Mouse (Mus musculus): ENCODE results near the gene Mapkbp1. TPM values are rescaled to one million over a fixed set of nuclear protein-coding genes. Genes with fewer than 3 reads are reported as not detected.

Mapkbp1 gene
- polyA plus RNA-seq, 1 experiment from 2014 or later, result 3.6 TPM

DNA sequence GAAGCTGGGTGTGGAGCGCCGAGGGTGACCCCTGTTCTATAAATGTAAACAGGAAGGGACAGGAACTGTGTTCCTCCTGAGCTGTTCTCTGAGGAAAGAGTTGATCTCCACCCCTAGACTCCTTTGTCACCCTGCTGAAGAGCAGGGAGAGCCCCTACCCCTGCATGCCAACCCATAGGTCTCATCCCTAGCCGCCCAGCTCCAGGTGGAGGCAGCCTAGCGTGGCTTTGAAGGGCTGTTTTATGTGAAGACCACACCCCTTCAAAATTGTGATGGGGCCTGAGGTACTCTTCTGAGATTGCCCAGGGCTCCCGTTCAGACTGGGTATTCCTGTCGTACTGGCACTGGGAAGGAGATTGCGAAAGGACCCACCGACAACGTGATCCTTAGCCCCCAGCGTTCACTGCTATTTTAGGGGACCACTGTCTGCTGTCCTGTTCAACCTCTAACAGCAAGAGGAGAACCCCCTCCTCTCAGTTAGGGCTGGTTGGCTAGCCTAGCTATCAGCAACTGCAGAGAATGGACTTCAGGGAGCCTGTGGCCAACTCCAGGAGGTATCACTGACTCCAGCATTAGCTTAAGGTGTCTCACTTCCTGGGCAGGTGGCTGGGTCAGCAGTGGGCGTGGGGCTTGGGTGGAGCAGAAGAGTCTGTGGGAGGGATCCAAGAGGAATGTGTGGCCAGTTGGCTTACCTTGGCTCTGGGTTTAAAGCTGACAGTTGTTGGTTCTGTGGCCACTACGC is 60.4 kb downstream of the Mapkbp1 start, which contains the start of gene Pla2g4b:
Pla2g4b (plus strand) TSS at position 692 of the 742 bp plus-strand sequence.
- Histone ChIP-seq H3K27me3 (replicated peaks; ENCODE audit: control insufficient read depth, insufficient read depth, low read length) (no peaks in the 10 kb centered on the region), H3K9ac (ENCODE audit: low read length) (no peak within 1 kb of the TSS), H3K4me3 (ENCODE audit: low read depth, low read length) (no peak within 1 kb of the TSS), H3K4me1 (replicated peaks; ENCODE audit: control insufficient read depth, insufficient read depth, low read length) (peaks cover 7% of the 10 kb centered on the region), H3K4me2 (ENCODE audit: low read length) (no peak within 1 kb of the TSS), H3K27ac (ENCODE audit: low read depth) (no peak within 1 kb of the TSS), H3K36me3 (ENCODE audit: control insufficient read depth, insufficient read depth, low read length) (peaks cover 50% of the 10 kb centered on the region), H3K9me3 (ENCODE audit: control insufficient read depth, low read length) (no peaks in the 10 kb centered on the region)
- no peak for ATAC-seq (replicated peaks; ENCODE audit: low FRiP score, low TSS enrichment, low read depth)
- 82% methylated on average over 12 of the region's 12 CpGs for WGBS
- DNase-seq (ENCODE audit: low spot score), result no peak

- no peak overlapping the region for H3K9ac ChIP-seq (ENCODE audit: low read length)
- H3K27me3 ChIP-seq (replicated peaks; ENCODE audit: control insufficient read depth, insufficient read depth, low read length), result no peaks in the 10 kb centered on the region
- H3K4me2 ChIP-seq (ENCODE audit: low read length), result no peak overlapping the region
- DNase-seq (ENCODE audit: low spot score), result no peak
- H3K36me3 ChIP-seq (ENCODE audit: control insufficient read depth, insufficient read depth, low read length), result peaks cover 58% of the 10 kb centered on the region
- H3K4me3 ChIP-seq (ENCODE audit: low read depth, low read length), result no peak overlapping the region
- H3K4me1 ChIP-seq (replicated peaks; ENCODE audit: control insufficient read depth, insufficient read depth, low read length), result no peaks in the 10 kb centered on the region
- ATAC-seq (replicated peaks; ENCODE audit: low FRiP score, low TSS enrichment, low read depth), result no peak
- H3K9me3 ChIP-seq (ENCODE audit: control insufficient read depth, low read length), result no peaks in the 10 kb centered on the region
- WGBS, result 64% methylated on average over 5 of the region's 5 CpGs
- no peak overlapping the region for H3K27ac ChIP-seq (ENCODE audit: low read depth)
Observed at GRCm38 (mm10) chr2:120033726-120034125, 61.2 kb downstream of the Mapkbp1 start.

DNA sequence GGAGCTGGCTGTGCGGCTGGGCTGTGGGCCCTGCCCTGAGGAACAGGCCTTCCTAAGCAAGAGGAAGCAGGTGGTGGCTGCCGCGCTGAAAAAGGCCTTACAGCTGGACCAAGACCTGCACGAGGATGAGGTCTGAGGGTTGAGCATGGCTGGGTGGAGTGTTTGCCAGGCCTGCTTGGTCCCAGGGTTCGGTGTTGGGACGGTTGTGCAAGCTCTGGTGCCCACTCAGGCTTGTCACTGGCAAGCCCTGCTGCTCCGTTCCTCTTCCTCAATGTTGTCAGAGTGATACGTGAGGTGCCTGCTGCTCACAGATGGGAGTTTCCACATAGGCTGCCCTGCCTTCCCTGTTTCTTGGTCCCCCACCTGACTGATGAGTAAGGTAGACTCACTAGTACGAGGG is 65.2 kb downstream of the Mapkbp1 start:
- Histone ChIP-seq H3K4me1 (replicated peaks; ENCODE audit: control insufficient read depth, insufficient read depth, low read length) (no peaks in the 10 kb centered on the region), H3K4me2 (ENCODE audit: low read length) (no peak overlapping the region), H3K27me3 (replicated peaks; ENCODE audit: control insufficient read depth, insufficient read depth, low read length) (no peaks in the 10 kb centered on the region), H3K36me3 (ENCODE audit: control insufficient read depth, insufficient read depth, low read length) (peaks cover 76% of the 10 kb centered on the region), H3K9ac (ENCODE audit: low read length) (no peak overlapping the region), H3K9me3 (ENCODE audit: control insufficient read depth, low read length) (no peaks in the 10 kb centered on the region), H3K4me3 (ENCODE audit: low read depth, low read length) (no peak overlapping the region), H3K27ac (ENCODE audit: low read depth) (no peak overlapping the region)
- WGBS, result 89% methylated on average over 9 of the region's 9 CpGs
- ATAC-seq (replicated peaks; ENCODE audit: low FRiP score, low TSS enrichment, low read depth) (no peak), DNase-seq (ENCODE audit: low spot score) (no peak)

DNA sequence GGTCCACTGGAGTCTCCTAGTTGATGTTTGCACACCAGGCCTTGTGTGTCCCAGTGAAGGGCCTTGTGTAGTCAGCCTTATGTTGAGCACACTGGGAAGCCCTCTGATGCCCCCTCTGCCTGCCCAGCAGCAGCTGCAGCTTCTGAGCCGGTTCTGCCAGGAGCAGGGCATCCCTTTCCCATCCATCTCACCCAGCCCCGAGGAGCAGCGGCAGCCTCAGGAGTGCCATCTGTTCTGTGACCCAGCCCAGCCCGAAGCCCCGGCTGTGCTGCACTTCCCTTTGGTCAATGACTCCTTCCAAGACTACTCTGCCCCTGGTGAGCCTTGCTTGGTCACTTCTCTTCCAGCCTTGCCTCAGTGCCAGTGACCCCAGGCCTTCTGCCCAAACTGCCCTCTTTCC is 68.5 kb downstream of the Mapkbp1 start:
- 88% methylated on average over 5 of the region's 5 CpGs for WGBS

GRCm38 (mm10) chr2:120044101-120044603 is 71.7 kb downstream of the Mapkbp1 start:
- H3K4me3 ChIP-seq (ENCODE audit: low read depth, low read length), result no peak overlapping the region
- H3K9me3 ChIP-seq (ENCODE audit: control insufficient read depth, low read length), result no peaks in the 10 kb centered on the region
- DNase-seq (ENCODE audit: low spot score) (no peak), ATAC-seq (replicated peaks; ENCODE audit: low FRiP score, low TSS enrichment, low read depth) (peak; percentile 61)
- H3K4me2 ChIP-seq (ENCODE audit: low read length), result no peak overlapping the region
- no peak overlapping the region for H3K27ac ChIP-seq (ENCODE audit: low read depth)
- 49% methylated on average over 4 of the region's 4 CpGs for WGBS
- H3K27me3 ChIP-seq (replicated peaks; ENCODE audit: control insufficient read depth, insufficient read depth, low read length), result no peaks in the 10 kb centered on the region
- peaks cover 32% of the 10 kb centered on the region for H3K36me3 ChIP-seq (ENCODE audit: control insufficient read depth, insufficient read depth, low read length)
- H3K9ac ChIP-seq (ENCODE audit: low read length), result no peak overlapping the region
- H3K4me1 ChIP-seq (replicated peaks; ENCODE audit: control insufficient read depth, insufficient read depth, low read length), result peaks cover 18% of the 10 kb centered on the region

More for the DNA sequence above, 68.5 kb downstream of the Mapkbp1 start:
- peaks cover 11% of the 10 kb centered on the region for H3K4me1 ChIP-seq (replicated peaks; ENCODE audit: control insufficient read depth, insufficient read depth, low read length)
- H3K9ac ChIP-seq (ENCODE audit: low read length), result no peak overlapping the region
- H3K36me3 ChIP-seq (ENCODE audit: control insufficient read depth, insufficient read depth, low read length), result peaks cover 63% of the 10 kb centered on the region
- no peaks in the 10 kb centered on the region for H3K27me3 ChIP-seq (replicated peaks; ENCODE audit: control insufficient read depth, insufficient read depth, low read length)
- ATAC-seq (replicated peaks; ENCODE audit: low FRiP score, low TSS enrichment, low read depth) (no peak), DNase-seq (ENCODE audit: low spot score) (no peak)
- no peak overlapping the region for H3K27ac ChIP-seq (ENCODE audit: low read depth)
- no peak overlapping the region for H3K4me3 ChIP-seq (ENCODE audit: low read depth, low read length)
- no peaks in the 10 kb centered on the region for H3K9me3 ChIP-seq (ENCODE audit: control insufficient read depth, low read length)
- H3K4me2 ChIP-seq (ENCODE audit: low read length), result no peak overlapping the region

DNA sequence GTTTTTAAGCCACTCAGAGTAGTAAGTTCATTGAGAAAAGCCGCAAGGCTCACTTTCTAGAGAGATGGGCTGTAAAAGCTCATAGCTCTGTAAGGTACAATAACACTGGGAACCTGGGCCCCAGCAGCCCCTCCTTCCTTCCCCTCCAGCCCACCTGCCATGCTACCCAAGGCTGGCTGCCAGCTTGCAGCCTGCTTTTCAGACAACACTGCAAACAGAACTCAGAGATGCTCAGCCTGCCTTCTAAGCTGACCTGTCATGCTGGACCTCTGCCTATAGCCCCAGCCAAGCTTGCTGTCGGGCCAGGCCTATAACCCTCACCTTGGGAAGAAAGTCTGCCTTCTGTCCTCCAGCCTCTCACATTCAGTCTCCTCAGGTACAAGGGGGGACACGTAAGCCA is 72.2 kb downstream of the Mapkbp1 start:
- no peak overlapping the region for H3K4me3 ChIP-seq (ENCODE audit: low read depth, low read length)
- H3K27ac ChIP-seq (ENCODE audit: low read depth), result 0 out of 2 replicates have a peak overlapping the region, but pooled peaks have one; percentile 2
- no peaks in the 10 kb centered on the region for H3K27me3 ChIP-seq (replicated peaks; ENCODE audit: control insufficient read depth, insufficient read depth, low read length)
- DNase-seq (ENCODE audit: low spot score) (no peak), ATAC-seq (replicated peaks; ENCODE audit: low FRiP score, low TSS enrichment, low read depth) (no peak)
- no peaks in the 10 kb centered on the region for H3K9me3 ChIP-seq (ENCODE audit: control insufficient read depth, low read length)
- no peak overlapping the region for H3K9ac ChIP-seq (ENCODE audit: low read length)
- H3K36me3 ChIP-seq (ENCODE audit: control insufficient read depth, insufficient read depth, low read length), result peaks cover 28% of the 10 kb centered on the region
- H3K4me1 ChIP-seq (replicated peaks; ENCODE audit: control insufficient read depth, insufficient read depth, low read length), result peaks cover 18% of the 10 kb centered on the region
- 74% methylated on average over 3 of the region's 3 CpGs for WGBS
- H3K4me2 ChIP-seq (ENCODE audit: low read length), result no peak overlapping the region

GRCm38 (mm10) chr2:120046486-120047310 is 74.2 kb downstream of the Mapkbp1 start:
- DNase-seq (ENCODE audit: low spot score) (no peak), ATAC-seq (replicated peaks; ENCODE audit: low FRiP score, low TSS enrichment, low read depth) (no peak; the same call in 1 of the 2 replicates)
- Histone ChIP-seq H3K4me1 (replicated peaks; ENCODE audit: control insufficient read depth, insufficient read depth, low read length) (peaks cover 18% of the 10 kb centered on the region), H3K27ac (ENCODE audit: low read depth) (no peak overlapping the region), H3K27me3 (replicated peaks; ENCODE audit: control insufficient read depth, insufficient read depth, low read length) (no peaks in the 10 kb centered on the region), H3K9me3 (ENCODE audit: control insufficient read depth, low read length) (no peaks in the 10 kb centered on the region), H3K36me3 (ENCODE audit: control insufficient read depth, insufficient read depth, low read length) (peaks cover 9% of the 10 kb centered on the region), H3K4me3 (ENCODE audit: low read depth, low read length) (no peak overlapping the region), H3K9ac (ENCODE audit: low read length) (no peak overlapping the region), H3K4me2 (ENCODE audit: low read length) (no peak overlapping the region)
- WGBS, result 64% methylated on average over 14 of the region's 14 CpGs

- Histone ChIP-seq H3K27me3 (replicated peaks; ENCODE audit: control insufficient read depth, insufficient read depth, low read length) (no peaks in the 10 kb centered on the region), H3K4me1 (replicated peaks; ENCODE audit: control insufficient read depth, insufficient read depth, low read length) (peaks cover 18% of the 10 kb centered on the region)
- 78% methylated on average over 9 of the region's 9 CpGs for WGBS
Observed at GRCm38 (mm10) chr2:120048173-120048572, 75.7 kb downstream of the Mapkbp1 start.

More at GRCm38 (mm10) chr2:120048173-120048572, 75.7 kb downstream of the Mapkbp1 start:
- DNase-seq (ENCODE audit: low spot score) (no peak), ATAC-seq (replicated peaks; ENCODE audit: low FRiP score, low TSS enrichment, low read depth) (no peak)
- H3K36me3 ChIP-seq (ENCODE audit: control insufficient read depth, insufficient read depth, low read length), result no peaks in the 10 kb centered on the region
- no peak overlapping the region for H3K4me2 ChIP-seq (ENCODE audit: low read length)
- H3K4me3 ChIP-seq (ENCODE audit: low read depth, low read length), result no peak overlapping the region
- no peaks in the 10 kb centered on the region for H3K9me3 ChIP-seq (ENCODE audit: control insufficient read depth, low read length)
- H3K9ac ChIP-seq (ENCODE audit: low read length), result no peak overlapping the region
- H3K27ac ChIP-seq (ENCODE audit: low read depth), result no peak overlapping the region

Data from intestine, embryonic 14.5 days (tissue).